Mouse (Mus musculus) CH12.LX (cell line): ENCODE results near the gene Hoxa7. TPM values are rescaled to one million over a fixed set of nuclear protein-coding genes. Genes with fewer than 3 reads are reported as not detected.

Experiments
- DNase-seq: peaks from one replicate; pipeline ENCODE4 v3.0.0-alpha.2; 2013; ENCODE audit errors: extremely low read depth
- H3K27ac ChIP-seq: 2 replicates; pipeline ENCODE4 v1.5.1; 2012; ENCODE audit warnings: low read depth, mild to moderate bottlenecking, control low read depth, moderate library complexity; ENCODE audit not compliant: insufficient read depth
- H3K27me3 ChIP-seq: replicated peaks from 2 replicates; pipeline ENCODE3; 2012; ENCODE audit warnings: inconsistent platforms
- H3K36me3 ChIP-seq, 2 experiments: replicated peaks in 1 of 2; 2 replicates each; pipeline versions ENCODE3 to v1.6.1; 2012; ENCODE audit warnings: inconsistent platforms in 1 of 2, low read length in 1 of 2, mild to moderate bottlenecking in 1 of 2, mixed read lengths in 1 of 2, moderate library complexity in 1 of 2; ENCODE audit not compliant: control insufficient read depth in 1 of 2, insufficient read depth in 1 of 2
- H3K4me1 ChIP-seq, 2 experiments: 2 replicates each; pipeline ENCODE4 v1.6.1; 2012; ENCODE audit warnings: inconsistent platforms in 1 of 2, moderate library complexity in 1 of 2; ENCODE audit not compliant: insufficient read depth in 2 of 2, control insufficient read depth in 1 of 2
- H3K4me2 ChIP-seq: 2 replicates; pipeline ENCODE4 v1.6.1; 2012; ENCODE audit warnings: low read depth, mild to moderate bottlenecking, control low read depth; ENCODE audit not compliant: poor library complexity, insufficient read depth, severe bottlenecking
- H3K4me3 ChIP-seq, 3 experiments: fragments of 150-350 bp in 1 of 3; sonication (generic) in 1 of 3; replicated peaks in 1 of 3; 2 replicates each; pipeline versions ENCODE3 to v1.5.1; 2011 to 2012; ENCODE audit warnings: low read depth in 2 of 3, low read length in 2 of 3, mild to moderate bottlenecking in 2 of 3, moderate library complexity in 2 of 3, control low read depth in 1 of 3, improper control_type of control experiment in 1 of 3, inconsistent platforms in 1 of 3, mixed read lengths in 1 of 3; ENCODE audit not compliant: poor library complexity in 1 of 3
- H3K79me2 ChIP-seq: replicated peaks from 2 replicates; pipeline ENCODE4 v1.6.1; 2012; ENCODE audit warnings: mild to moderate bottlenecking, moderate library complexity; ENCODE audit not compliant: control insufficient read depth, poor library complexity, insufficient read depth, severe bottlenecking; ENCODE audit errors: extremely low read depth
- H3K9ac ChIP-seq: 2 replicates; pipeline ENCODE4 v1.6.1; 2012; ENCODE audit warnings: low read depth, mild to moderate bottlenecking, control low read depth, moderate library complexity; ENCODE audit not compliant: insufficient read depth
- H3K9me3 ChIP-seq: replicated peaks from 2 replicates; pipeline ENCODE3; 2012; ENCODE audit warnings: low read length, inconsistent platforms, mixed read lengths
- MAFK ChIP-seq: IDR thresholded peaks from 2 replicates; pipeline ENCODE4 v1.6.1; 2011; ENCODE audit warnings: low read length, improper control_type of control experiment; ENCODE audit not compliant: insufficient replicate concordance
- MAX ChIP-seq: IDR thresholded peaks from 2 replicates; pipeline ENCODE4 v1.6.1; 2011; ENCODE audit warnings: low read length, improper control_type of control experiment
- MXI1 ChIP-seq: IDR thresholded peaks from 2 replicates; pipeline ENCODE4 v1.6.1; 2011; ENCODE audit warnings: mild to moderate bottlenecking, low read depth, low read length, improper control_type of control experiment
- NRF1 ChIP-seq: IDR thresholded peaks from 2 replicates; pipeline ENCODE4 v1.6.1; 2014; ENCODE audit warnings: low read depth, mild to moderate bottlenecking, inconsistent platforms, low read length, improper control_type of control experiment, moderate library complexity
- TCF12 ChIP-seq: IDR thresholded peaks from 2 replicates; pipeline ENCODE4 v1.6.1; 2014; ENCODE audit warnings: low read depth, mild to moderate bottlenecking, inconsistent platforms, low read length, improper control_type of control experiment
- USF1 ChIP-seq: IDR thresholded peaks from 2 replicates; pipeline ENCODE4 v1.6.1; 2014; ENCODE audit warnings: low read depth, mild to moderate bottlenecking, inconsistent platforms, low read length, improper control_type of control experiment
- ZC3H11A ChIP-seq: IDR thresholded peaks from 2 replicates; pipeline ENCODE4 v1.6.1; 2012; ENCODE audit warnings: low read depth, mild to moderate bottlenecking, inconsistent platforms, low read length, improper control_type of control experiment
- ZNF384 ChIP-seq: IDR thresholded peaks from 2 replicates; pipeline ENCODE4 v1.6.1; 2012; ENCODE audit warnings: low read depth, low read length, improper control_type of control experiment, inconsistent platforms
- dilution Hi-C: fragments of 300-500 bp; cut with MboI; formaldehyde crosslinking; loops from 2 replicates; pipeline ENCODE4 v1.14.3; 2020; ENCODE audit warnings: low sequenced_read_pairs; ENCODE audit not compliant: extremely low pct_unique_long_range_greater_than_20kb, extremely low pct_ligation_motif_present
- in situ Hi-C: fragments of 300-500 bp; cut with MboI; formaldehyde crosslinking; loops from 3 replicates; pipeline ENCODE4 v1.14.3; 2019; ENCODE audit warnings: low sequenced_read_pairs, low pct_ligation_motif_present, low pct_unique_long_range_greater_than_20kb, mixed read lengths
- polyA plus RNA-seq: library from polyadenylated mRNA; unstranded; fragments of >175 nt; gene quantifications from 2 replicates; pipeline ENCODE4 v1.2.1, GENCODE M21; 2012; ENCODE audit warnings: low read depth; ENCODE audit not compliant: insufficient read length
- total RNA-seq, 2 experiments: library from RNA; depleted of rRNA; stranded (reverse); fragments of 300-350 nt in 1 of 2; fragments of >200 nt in 1 of 2; gene quantifications; 2 replicates each; pipeline ENCODE4 v1.2.3; 2012 to 2014

Gene Hoxa7
- total and polyA plus RNA-seq, 3 experiments: 1.0 to 1.4 (median 1.1) TPM

DNA sequence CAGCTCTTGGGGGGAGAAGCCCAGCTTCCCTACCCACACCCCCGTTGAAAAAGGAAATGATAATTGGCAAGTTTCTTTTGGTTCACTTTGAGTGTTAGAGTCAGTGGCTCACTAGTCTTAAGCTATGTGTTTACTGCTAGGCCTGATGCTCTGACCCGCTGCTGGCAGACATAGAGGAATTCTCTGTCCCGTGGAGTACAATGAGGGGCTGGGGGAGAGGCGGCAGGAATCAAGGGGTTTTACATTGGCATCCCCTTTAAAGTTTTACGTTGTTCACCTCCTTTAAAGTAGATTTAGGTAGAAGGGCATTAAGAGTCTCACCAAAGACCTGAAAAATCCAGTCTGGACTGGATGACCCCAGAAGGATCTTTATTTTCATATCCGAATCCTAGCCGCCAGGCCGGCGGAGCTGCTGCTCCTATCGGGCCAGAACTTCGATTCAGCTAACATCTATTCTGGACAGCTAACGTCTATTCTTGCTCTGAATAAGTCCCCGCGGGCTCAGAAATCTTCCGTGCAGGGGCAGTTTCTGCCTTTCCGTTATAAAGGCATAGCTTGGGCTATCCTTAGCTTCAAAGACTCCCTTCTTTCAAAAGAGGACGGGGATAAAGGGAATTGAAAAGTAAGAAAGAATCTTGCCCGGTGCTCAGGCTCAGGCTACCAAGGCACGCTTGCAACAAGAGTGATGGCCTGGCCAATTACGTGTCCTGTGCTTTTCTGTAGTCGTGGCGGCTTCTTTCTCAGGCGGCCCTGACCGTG lies 30.5 kb upstream of the Hoxa7 start:
- Histone ChIP-seq H3K9me3 (peaks cover 21% of the 10 kb centered on the region), H3K27ac (no peak overlapping the region), H3K79me2 (no peaks in the 10 kb centered on the region), H3K36me3 (no peaks in the 10 kb centered on the region), H3K27me3 (no peaks in the 10 kb centered on the region), H3K9ac (no peak overlapping the region), H3K4me3 (no peak overlapping the region), H3K4me1 (no peaks in the 10 kb centered on the region), H3K4me2 (no peak overlapping the region)
- dilution Hi-C loops: no loop called here
- DNase-seq: no peak
- no peak for TF ChIP-seq NRF1
- TF ChIP-seq TCF12: no peak
- in situ Hi-C loops: loop anchor here (25.0 kb wide), 1 partner anchor 660 kb away; no protein-coding TSS in a partner anchor

DNA sequence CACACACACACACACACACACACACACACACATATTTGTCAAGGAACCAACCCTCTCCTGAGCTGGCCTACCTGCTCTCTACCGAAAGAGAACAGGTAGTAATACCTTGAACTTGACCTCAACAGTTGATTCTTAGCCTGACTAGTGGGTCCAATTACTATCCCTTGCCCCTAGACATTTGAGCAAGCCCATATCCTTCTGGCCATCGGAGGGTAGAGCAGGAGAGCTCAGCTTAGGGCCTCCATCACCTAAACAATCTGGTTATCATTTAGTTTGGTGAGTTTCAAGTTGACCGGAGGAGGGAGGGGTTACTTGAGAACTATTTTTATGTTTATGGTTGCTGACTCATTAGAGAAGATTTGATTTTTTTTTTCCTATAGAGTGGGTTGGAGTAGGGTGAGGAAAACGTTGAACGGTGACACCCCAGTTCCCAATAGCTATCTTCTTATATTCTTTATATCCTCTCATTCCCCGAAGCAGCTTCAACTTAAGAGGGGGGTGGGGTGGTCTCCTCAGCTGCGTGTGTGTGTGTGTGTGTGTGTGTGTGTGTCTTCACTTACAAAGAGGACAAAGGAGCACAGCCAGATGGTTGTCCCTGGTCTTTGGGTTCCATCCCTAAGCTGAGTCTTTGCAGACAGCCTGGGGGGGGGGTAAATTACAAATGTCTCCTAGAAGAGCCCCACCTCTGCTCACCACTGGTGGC lies 29.7 kb upstream of the Hoxa7 start:
- in situ Hi-C loops: loop anchor here (25.0 kb wide), 1 partner anchor 661 kb away; no protein-coding TSS in a partner anchor
- Histone ChIP-seq H3K36me3 (no peaks in the 10 kb centered on the region), H3K9me3 (peaks cover 21% of the 10 kb centered on the region), H3K27ac (no peak overlapping the region), H3K79me2 (no peaks in the 10 kb centered on the region), H3K27me3 (no peaks in the 10 kb centered on the region), H3K4me2 (no peak overlapping the region), H3K4me1 (no peaks in the 10 kb centered on the region)
- DNase-seq: no peak
- no peak for TF ChIP-seq MAFK
- TF ChIP-seq, all 38 proteins: peak for 0
- Histone ChIP-seq H3K4me3 (no peak overlapping the region), H3K9ac (no peak overlapping the region)
- dilution Hi-C loops: no loop called here

DNA sequence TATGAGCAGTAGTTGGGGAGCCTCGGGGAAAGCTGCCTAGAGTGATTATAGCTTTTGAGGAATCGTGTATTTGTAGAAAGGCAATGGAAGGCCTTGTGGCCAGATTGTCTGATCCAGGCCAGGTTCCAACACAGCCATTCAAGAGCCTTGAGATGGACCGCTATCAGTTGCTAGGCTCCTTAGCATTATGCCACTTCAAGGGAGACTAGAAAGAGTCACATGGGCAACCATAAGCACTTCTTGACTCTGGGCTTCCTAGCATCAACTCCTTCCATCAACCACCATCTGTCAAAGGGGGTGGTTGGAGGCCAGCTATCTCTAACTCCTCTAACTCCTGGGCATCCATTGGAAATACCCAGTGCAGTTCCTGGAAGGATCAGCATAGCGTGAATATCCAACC lies 28.2 kb upstream of the Hoxa7 start:
- H3K36me3 ChIP-seq: no peaks in the 10 kb centered on the region
- no peak overlapping the region for H3K27ac ChIP-seq
- H3K9me3 ChIP-seq: peaks cover 26% of the 10 kb centered on the region
- dilution Hi-C loops: no loop called here
- H3K27me3 ChIP-seq: no peaks in the 10 kb centered on the region
- no peaks in the 10 kb centered on the region for H3K4me1 ChIP-seq
- DNase-seq: no peak
- H3K79me2 ChIP-seq: no peaks in the 10 kb centered on the region
- H3K4me3 ChIP-seq: no peak overlapping the region
- no peak overlapping the region for H3K9ac ChIP-seq
- H3K4me2 ChIP-seq: no peak overlapping the region
- in situ Hi-C loops: loop anchor here (25.0 kb wide), 1 partner anchor 662 kb away; no protein-coding TSS in a partner anchor
- no peak for TF ChIP-seq USF1
- TF ChIP-seq MXI1: no peak
- no peak for TF ChIP-seq ZNF384
- TF ChIP-seq MAX: no peak
- no peak for TF ChIP-seq ZC3H11A
